Mouse (Mus musculus) heart, adult 8-10 months (tissue): ENCODE results near the gene Fam183b. TPM values are rescaled to one million over a fixed set of nuclear protein-coding genes. Genes with fewer than 3 reads are reported as not detected.
"Not testable (repeated sequence)": the region's sequence is repeated elsewhere in the genome, so short reads cannot be mapped to it uniquely, and the experiment has no call there.

ENCODE experiments used
- DNase-seq: peaks from one replicate; pipeline ENCODE4 v3.0.0; 2022; ENCODE audit warnings: low spot score
- total RNA-seq, 4 experiments: library from RNA; stranded (reverse); gene quantifications; 2 replicates each; pipeline ENCODE4 v1.2.4; 2022

The Fam183b gene
- under 1 TPM in 2 of 4 experiments, not detected in 2; 0.52 to 0.69 TPM for total RNA-seq

- no peak for DNase-seq
These were observed at the start of gene Fam183b for GRCm38 (mm10) chr11:58801558-58802228. Gene Fam183b, minus strand, starts transcription at chr11:58801960.

- DNase-seq: no peak
These were observed 48.0 kb upstream of the Fam183b start for GRCm38 (mm10) chr11:58849731-58850130.

- DNase-seq: no peak
These were observed 45.9 kb upstream of the Fam183b start for GRCm38 (mm10) chr11:58847636-58848035.

- peak; percentile 100 for DNase-seq
These were observed 45.2 kb upstream of the Fam183b start, which contains the start of gene Gm12258 for GRCm38 (mm10) chr11:58846919-58847461. Gene Gm12258, plus strand, starts transcription at chr11:58847158.

- DNase-seq: not testable (repeated sequence)
These were observed 37.2 kb upstream of the Fam183b start, which contains the start of gene Olfr311 for GRCm38 (mm10) chr11:58838951-58839350. Gene Olfr311, plus strand, starts transcription at chr11:58839251.

GRCm38 (mm10) chr11:58832541-58832940 lies 30.8 kb upstream of the Fam183b start:
- DNase-seq: not testable (repeated sequence)

GRCm38 (mm10) chr11:58829764-58830163 lies 28.0 kb upstream of the Fam183b start:
- no peak for DNase-seq

- not testable (repeated sequence) for DNase-seq
These were observed 27.2 kb upstream of the Fam183b start, which contains the start of gene Olfr312 for GRCm38 (mm10) chr11:58828937-58829336. Gene Olfr312, plus strand, starts transcription at chr11:58829237.

GRCm38 (mm10) chr11:58815676-58816075 lies 13.9 kb upstream of the Fam183b start:
- DNase-seq: no peak

- not testable (repeated sequence) for DNase-seq
These were observed 12.9 kb upstream of the Fam183b start, which contains the start of gene Olfr313 for GRCm38 (mm10) chr11:58814700-58815099. Gene Olfr313, plus strand, starts transcription at chr11:58815000.

- no peak for DNase-seq
These were observed 10.2 kb upstream of the Fam183b start for GRCm38 (mm10) chr11:58812001-58812400.

GRCm38 (mm10) chr11:58804393-58804792 lies 2.6 kb upstream of the Fam183b start:
- no peak for DNase-seq

GRCm38 (mm10) chr11:58803871-58804270 lies 2.1 kb upstream of the Fam183b start:
- DNase-seq: no peak

GRCm38 (mm10) chr11:58799747-58800146 lies 2.0 kb downstream of the Fam183b start:
- no peak for DNase-seq

- no peak for DNase-seq
These were observed 4.9 kb downstream of the Fam183b start for GRCm38 (mm10) chr11:58796850-58797249.

- no peak for DNase-seq
These were observed 5.9 kb downstream of the Fam183b start for GRCm38 (mm10) chr11:58795856-58796255.

- no peak for DNase-seq
These were observed 11.1 kb downstream of the Fam183b start for GRCm38 (mm10) chr11:58790646-58791045.

- DNase-seq: no peak
These were observed 11.7 kb downstream of the Fam183b start for GRCm38 (mm10) chr11:58790053-58790452.

GRCm38 (mm10) chr11:58789532-58789931 lies 12.2 kb downstream of the Fam183b start:
- no peak for DNase-seq

- DNase-seq: no peak
These were observed 13.4 kb downstream of the Fam183b start for GRCm38 (mm10) chr11:58788346-58788745.

GRCm38 (mm10) chr11:58787651-58788050 lies 14.1 kb downstream of the Fam183b start:
- DNase-seq: no peak

- DNase-seq: no peak
These were observed 17.6 kb downstream of the Fam183b start for GRCm38 (mm10) chr11:58784182-58784581.

- DNase-seq: no peak
These were observed 19.2 kb downstream of the Fam183b start, which contains the start of gene Olfr314 for GRCm38 (mm10) chr11:58782480-58783089. Gene Olfr314, plus strand, starts transcription at chr11:58782952.
